Mouse (Mus musculus) midbrain, postnatal 0 days (tissue): ENCODE measurements around the gene Uhrf1bp1. TPM values are rescaled to one million over a fixed set of nuclear protein-coding genes. Genes with fewer than 3 reads are reported as not detected.

ENCODE experiments used
- ATAC-seq: fragments of 200-750 bp; cut with Nextera tagmentation; 2 replicates; pipeline ENCODE4 v1.8.0; 2017; ENCODE audit warnings: moderate number of reproducible peaks, mild to moderate bottlenecking, moderate TSS enrichment, moderate library complexity; ENCODE audit not compliant: low FRiP score
- DNase-seq: peaks from one replicate; pipeline ENCODE4 v3.0.0-alpha.2; 2015; ENCODE audit warnings: low spot score
- H3K27ac ChIP-seq: fragments of 300-500 bp; sonication (generic); 2 replicates; pipeline ENCODE4 v1.5.1; 2014; ENCODE audit warnings: low read depth, mild to moderate bottlenecking, low read length, mixed read lengths
- H3K27me3 ChIP-seq: fragments of 300-500 bp; sonication (generic); 2 replicates; pipeline ENCODE4 v1.6.1; 2014; ENCODE audit warnings: low read length, control low read depth, mixed read lengths; ENCODE audit not compliant: insufficient read depth
- H3K36me3 ChIP-seq: fragments of 300-500 bp; sonication (generic); 2 replicates; pipeline ENCODE4 v1.6.1; 2014; ENCODE audit warnings: low read length, control low read depth, mixed read lengths; ENCODE audit not compliant: insufficient read depth
- H3K4me1 ChIP-seq: fragments of 300-500 bp; sonication (generic); 2 replicates; pipeline ENCODE4 v1.6.1; 2014; ENCODE audit warnings: mild to moderate bottlenecking, control low read depth, antibody characterized with exemption, low read length, mixed read lengths; ENCODE audit not compliant: insufficient read depth
- H3K4me2 ChIP-seq: fragments of 300-500 bp; sonication (generic); 2 replicates; pipeline ENCODE4 v1.6.1; 2014; ENCODE audit warnings: low read depth, mild to moderate bottlenecking, low read length, mixed read lengths; ENCODE audit not compliant: poor library complexity, severe bottlenecking
- H3K4me3 ChIP-seq: fragments of 300-500 bp; sonication (generic); 2 replicates; pipeline ENCODE4 v1.5.1; 2014; ENCODE audit warnings: low read depth, mild to moderate bottlenecking, low read length, moderate library complexity
- H3K9ac ChIP-seq: fragments of 300-500 bp; sonication (generic); replicated peaks from 2 replicates; pipeline ENCODE4 v1.6.1; 2014; ENCODE audit warnings: mild to moderate bottlenecking, low read length, moderate library complexity, mixed read lengths; ENCODE audit not compliant: poor library complexity, severe bottlenecking
- H3K9me3 ChIP-seq: fragments of 300-500 bp; sonication (generic); 2 replicates; pipeline ENCODE4 v1.6.1; 2016; ENCODE audit warnings: low read length, control low read depth
- CTCF ChIP-seq: IDR thresholded peaks from 2 replicates; pipeline ENCODE4 v1.5.1; 2016; ENCODE audit warnings: antibody characterized with exemption, mild to moderate bottlenecking
- whole genome bisulfite sequencing: fragments of 180-500 bp; shearing (Covaris S2); extraction: QIAGEN DNeasy Blood & Tissue Kit; methylation state at CpG from one replicate; pipeline ENCODE4 v1.1.7; 2014; 5-methylcytosine and 5-hydroxymethylcytosine counted together
- polyA plus RNA-seq: library from polyadenylated mRNA; unstranded; fragments of >200 nt; fragmentation: Nextera tagmentation; extraction: Ambion mirVana; gene quantifications from 2 replicates; pipeline ENCODE4 v1.2.1, GENCODE M21; 2015
- total RNA-seq: library from RNA; depleted of rRNA; stranded (reverse); fragments of >200 nt; gene quantifications from 2 replicates; pipeline ENCODE4 v1.2.3, GENCODE M21; 2014

Gene Uhrf1bp1
- total and polyA plus RNA-seq, 2 experiments from 2014 or later = 4.5 to 18.0 TPM

DNA sequence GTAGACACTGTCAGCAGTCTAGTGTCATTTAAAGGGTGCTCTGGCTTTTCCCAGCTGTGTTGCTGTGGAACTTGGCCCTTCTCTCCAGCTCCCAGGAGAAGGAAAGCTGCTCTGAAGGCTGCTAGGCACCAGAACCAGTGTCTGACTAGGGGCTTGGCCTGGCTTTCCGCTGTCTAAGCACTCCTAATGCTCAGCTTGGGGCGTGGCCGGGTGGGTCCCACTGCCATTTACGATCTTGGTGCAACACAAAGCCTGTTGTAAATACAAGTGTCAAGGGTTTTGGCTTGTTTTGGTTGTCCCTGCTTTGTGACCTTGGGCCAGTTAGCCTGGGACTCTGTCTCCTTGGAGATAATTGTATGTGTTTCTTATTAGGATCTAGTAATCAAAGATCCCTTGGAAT, 84.1 kb downstream of the Uhrf1bp1 start:
- no peak for TF ChIP-seq CTCF
- Histone ChIP-seq H3K9ac (no peak overlapping the region), H3K9me3 (no peaks in the 10 kb centered on the region), H3K4me2 (no peak overlapping the region), H3K4me3 (no peak overlapping the region), H3K27ac (no peak overlapping the region), H3K36me3 (no peaks in the 10 kb centered on the region), H3K4me1 (no peaks in the 10 kb centered on the region), H3K27me3 (no peaks in the 10 kb centered on the region)
- WGBS = 90% methylated on average over 4 of the region's 4 CpGs
- ATAC-seq (no peak), DNase-seq (peak; percentile 10)

- DNase-seq (no peak), ATAC-seq (no peak)
- no peak overlapping the region for H3K4me3 ChIP-seq
- TF ChIP-seq CTCF = no peak
- no peaks in the 10 kb centered on the region for H3K36me3 ChIP-seq
- H3K4me1 ChIP-seq = peaks cover 3% of the 10 kb centered on the region; the same call in 1 of the 2 replicates
- 79% methylated on average over 5 of the region's 5 CpGs for WGBS
- H3K4me2 ChIP-seq = no peak overlapping the region
- H3K27me3 ChIP-seq = no peaks in the 10 kb centered on the region
- H3K9me3 ChIP-seq = no peaks in the 10 kb centered on the region
- no peak overlapping the region for H3K27ac ChIP-seq
- H3K9ac ChIP-seq = no peak overlapping the region
Observed at GRCm38 (mm10) chr17:27941178-27941577, 84.9 kb downstream of the Uhrf1bp1 start.

DNA sequence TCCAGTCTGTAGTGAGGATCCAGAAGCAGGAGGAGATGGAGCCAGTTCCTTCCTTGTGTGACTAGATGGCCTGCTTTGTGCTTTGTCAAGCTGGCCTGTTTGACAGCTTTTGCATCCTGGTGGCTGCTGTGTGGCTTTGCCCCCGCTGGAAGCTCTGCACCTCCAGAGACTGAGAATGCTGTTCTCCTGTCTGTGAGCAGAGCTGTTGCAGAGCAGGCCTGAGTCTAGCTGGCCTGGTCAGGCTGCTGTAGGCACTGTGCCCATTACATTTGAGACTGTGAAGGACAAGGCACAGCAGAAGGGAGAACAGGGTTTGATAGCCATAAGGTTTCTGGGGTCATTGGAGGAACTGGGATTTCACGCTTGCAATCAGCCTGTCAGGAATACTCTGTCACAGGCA, 85.5 kb downstream of the Uhrf1bp1 start:
- Histone ChIP-seq H3K9me3 (no peaks in the 10 kb centered on the region), H3K4me2 (no peak overlapping the region), H3K27ac (no peak overlapping the region), H3K4me3 (no peak overlapping the region), H3K4me1 (peaks cover 3% of the 10 kb centered on the region; the same call in 1 of the 2 replicates), H3K36me3 (no peaks in the 10 kb centered on the region), H3K27me3 (no peaks in the 10 kb centered on the region), H3K9ac (no peak overlapping the region)
- TF ChIP-seq CTCF = no peak
- DNase-seq (no peak), ATAC-seq (no peak)
- 69% methylated on average over 2 of the region's 2 CpGs for WGBS

DNA sequence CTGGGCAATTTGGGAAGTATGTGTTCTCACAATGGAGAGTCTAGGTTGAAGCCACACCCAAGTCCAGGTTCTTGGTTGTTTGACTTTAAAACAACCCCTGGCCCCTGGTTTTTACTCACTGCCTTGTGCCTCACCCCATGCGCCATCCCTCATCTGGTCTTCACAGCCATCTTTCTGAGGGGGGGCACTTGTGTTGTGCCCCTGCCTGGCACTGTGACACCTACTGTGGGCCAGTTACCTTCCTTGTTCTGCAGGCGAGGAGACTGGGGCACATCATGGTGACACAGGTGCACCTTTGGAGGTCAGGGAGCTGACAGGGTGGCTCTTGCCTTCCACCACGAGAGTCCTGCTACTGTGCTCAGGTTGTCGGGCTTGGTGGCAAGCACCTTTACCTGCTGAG, 85.9 kb downstream of the Uhrf1bp1 start:
- Histone ChIP-seq H3K4me3 (no peak overlapping the region), H3K4me2 (no peak overlapping the region), H3K36me3 (no peaks in the 10 kb centered on the region), H3K9me3 (no peaks in the 10 kb centered on the region), H3K4me1 (peaks cover 3% of the 10 kb centered on the region; the same call in 1 of the 2 replicates), H3K27ac (no peak overlapping the region), H3K27me3 (no peaks in the 10 kb centered on the region), H3K9ac (no peak overlapping the region)
- no peak for TF ChIP-seq CTCF
- WGBS = 89% methylated on average over 4 of the region's 4 CpGs
- DNase-seq (no peak), ATAC-seq (no peak)

DNA sequence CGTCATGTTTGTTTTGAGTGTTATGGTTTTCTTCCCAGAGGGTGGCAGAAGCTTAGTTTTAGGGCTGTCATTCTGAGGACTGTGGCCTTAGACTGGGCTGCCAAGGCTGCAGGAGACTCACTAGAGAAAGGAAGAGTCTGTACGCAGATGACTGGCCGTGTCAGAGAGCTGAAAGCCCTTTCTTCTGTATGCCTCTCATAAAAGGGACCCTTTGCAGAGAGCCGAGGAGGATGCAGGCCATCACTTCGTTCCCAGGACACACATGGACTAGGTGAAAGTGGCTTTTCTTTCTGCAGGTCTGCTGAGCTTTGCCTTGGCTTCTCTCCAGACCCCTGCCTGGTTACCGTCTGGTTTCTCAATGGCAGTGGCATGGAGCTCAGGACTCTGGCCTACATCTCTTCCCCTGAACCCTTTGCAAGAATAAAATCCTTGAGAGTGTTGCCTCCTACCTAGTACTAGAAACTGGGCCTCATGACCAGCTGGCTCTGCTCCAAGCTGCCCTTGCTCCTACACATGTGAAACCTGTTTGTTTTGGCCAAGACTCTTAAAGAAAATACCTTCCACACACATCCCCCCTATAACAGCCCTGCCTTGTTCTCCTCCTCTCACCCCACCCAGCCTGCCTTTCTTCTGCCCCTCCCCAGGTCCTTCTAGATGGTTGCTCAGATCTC, 89.4 kb downstream of the Uhrf1bp1 start:
- Histone ChIP-seq H3K9me3 (no peaks in the 10 kb centered on the region), H3K4me3 (no peak overlapping the region), H3K27me3 (no peaks in the 10 kb centered on the region), H3K4me1 (peaks cover 3% of the 10 kb centered on the region; the same call in 1 of the 2 replicates), H3K4me2 (no peak overlapping the region), H3K9ac (peak overlapping the region; percentile 44; the same call in 1 of the 2 replicates), H3K36me3 (no peaks in the 10 kb centered on the region), H3K27ac (peak overlapping the region; percentile 49)
- no peak for TF ChIP-seq CTCF
- ATAC-seq (peak; percentile 38; the same call in 1 of the 2 replicates), DNase-seq (peak; percentile 72)
- 36% methylated on average over 6 of the region's 6 CpGs for WGBS

- Histone ChIP-seq H3K9ac (no peak overlapping the region), H3K4me2 (no peak overlapping the region), H3K36me3 (no peaks in the 10 kb centered on the region), H3K9me3 (no peaks in the 10 kb centered on the region), H3K27me3 (no peaks in the 10 kb centered on the region), H3K4me1 (peaks cover 3% of the 10 kb centered on the region; the same call in 1 of the 2 replicates), H3K27ac (peak overlapping the region; percentile 49; the same call in 1 of the 2 replicates), H3K4me3 (no peak overlapping the region)
- ATAC-seq (no peak), DNase-seq (no peak)
- TF ChIP-seq CTCF = no peak
- 79% methylated on average over 8 of the region's 8 CpGs for WGBS
Observed at GRCm38 (mm10) chr17:27946371-27946770, 90.1 kb downstream of the Uhrf1bp1 start.
